Mouse (Mus musculus) spleen, postnatal 14 days (tissue): Measurements from ENCODE around the gene Mark3.
"Not testable (repeated sequence)": the region's sequence is repeated elsewhere in the genome, so short reads cannot be mapped to it uniquely, and the experiment has no call there.

Experiments used
- DNase-seq, 2 experiments: peaks; one replicate each; pipeline ENCODE4 v3.0.0; 2021 to 2022; ENCODE audit warnings: low spot score in 2 of 2

Gene Mark3

DNA sequence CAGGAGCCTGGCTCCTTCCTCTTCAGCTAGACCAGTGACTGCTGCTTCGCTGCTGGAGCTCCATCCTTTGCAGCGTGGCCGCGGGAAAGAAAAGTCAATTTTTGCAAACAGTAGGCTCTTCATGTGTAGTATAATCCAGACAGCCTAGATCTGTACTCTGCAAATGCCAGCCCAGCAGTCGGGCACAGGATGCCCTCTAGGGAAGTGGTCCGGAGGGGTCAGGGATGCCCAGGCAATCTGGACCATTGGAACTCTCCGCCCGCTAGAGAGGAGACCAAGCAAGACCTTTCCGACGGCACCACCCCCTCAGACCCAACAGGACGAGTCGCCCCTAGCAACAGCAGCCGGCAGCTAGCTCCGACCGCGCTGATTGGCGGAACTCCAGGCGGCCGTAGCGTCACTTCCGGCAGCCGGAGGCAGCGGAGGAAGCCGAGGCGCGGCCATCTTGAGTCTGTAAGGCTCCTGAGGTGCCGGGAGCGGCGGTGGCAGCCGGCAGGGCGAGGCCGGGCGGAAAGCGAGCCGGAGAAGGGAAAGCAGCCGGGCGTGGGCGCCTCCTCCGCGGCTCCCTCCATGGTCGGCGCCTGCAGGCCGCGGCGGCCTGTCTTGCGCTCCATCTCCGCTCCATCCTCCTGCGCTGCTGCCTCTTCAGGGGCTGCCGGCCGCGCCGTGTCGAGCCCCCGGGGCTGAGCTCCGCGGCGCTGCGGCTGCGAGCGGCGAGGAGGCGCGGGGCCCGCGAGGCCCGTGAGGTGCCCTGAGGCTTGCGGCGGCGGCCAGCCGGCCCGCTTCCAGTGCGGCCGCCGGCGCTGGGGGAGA lies at the start of gene Mark3:
TSS of gene Mark3 (plus strand) at position 450 of the 813 bp plus-strand sequence.
- peak; percentile 91 to 94 for DNase-seq

DNA sequence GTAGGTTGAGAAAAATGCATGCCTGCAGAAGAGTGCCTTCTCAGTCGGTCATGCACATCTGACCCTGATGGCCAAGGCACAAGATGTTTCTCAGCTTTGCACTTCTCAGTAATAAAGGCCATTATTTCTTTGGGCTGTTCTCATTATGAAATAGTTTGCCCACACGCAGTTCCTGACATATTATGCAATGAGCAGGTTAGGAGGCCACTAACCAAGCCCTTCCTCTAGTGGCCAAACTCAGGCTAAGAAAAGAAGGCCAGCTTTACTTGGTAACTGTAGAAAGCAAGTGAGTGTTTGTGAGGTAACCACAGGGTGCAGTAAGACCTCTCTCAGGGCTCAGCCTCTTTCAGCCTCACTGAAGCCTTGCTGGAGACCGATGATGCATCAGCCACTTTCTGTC lies 49.4 kb upstream of the Mark3 start:
- no peak for DNase-seq

DNA sequence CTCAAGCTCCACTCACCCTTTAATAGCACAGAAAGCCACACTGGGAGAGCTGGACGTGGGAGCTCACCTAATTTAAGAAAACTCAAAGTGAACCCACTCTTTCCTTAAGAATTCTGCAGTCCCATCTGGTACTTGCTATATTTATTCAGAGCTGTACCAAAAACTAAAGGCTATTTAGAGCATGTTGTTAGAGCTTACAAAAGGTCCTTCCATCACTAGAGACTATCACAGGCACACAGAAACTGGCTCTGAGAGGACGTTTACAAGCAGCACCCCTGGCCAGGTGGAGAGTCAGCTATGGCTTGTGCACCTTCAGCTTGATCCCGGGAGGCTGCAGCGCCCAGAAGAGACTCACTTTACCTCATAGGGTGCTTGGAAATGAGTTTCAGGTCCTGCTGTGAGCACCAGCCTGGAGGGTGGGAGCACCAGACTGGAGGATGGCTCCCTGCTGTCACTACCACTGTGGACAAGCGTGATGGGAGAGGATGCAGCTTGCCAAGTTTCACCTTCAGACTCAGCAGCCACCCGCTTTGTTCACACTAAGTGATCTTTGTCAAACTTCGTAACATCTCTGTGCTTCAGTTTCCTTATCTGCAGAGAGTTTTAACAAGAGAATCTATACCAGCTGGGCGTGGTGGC lies 46.6 kb upstream of the Mark3 start:
- DNase-seq, result no peak

DNA sequence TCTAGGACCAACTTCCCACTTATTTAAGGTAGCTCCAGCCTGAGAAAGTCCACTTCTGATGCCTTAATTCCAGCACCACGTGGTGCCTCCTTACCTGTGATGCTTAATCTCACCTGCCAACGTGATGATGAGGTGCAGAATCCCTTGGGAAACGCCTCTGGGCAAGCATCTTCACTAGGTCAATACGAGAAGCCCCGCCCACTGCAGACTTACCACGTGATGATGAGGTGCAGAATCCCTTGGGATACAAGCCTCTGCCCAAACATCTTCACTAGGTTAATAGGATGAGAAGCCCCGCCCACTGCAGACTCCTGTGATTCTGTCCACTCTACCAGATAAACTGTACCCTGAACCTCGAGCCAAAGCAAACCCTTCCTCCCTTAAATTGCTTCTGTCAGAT lies 45.1 kb upstream of the Mark3 start:
- no peak for DNase-seq

DNA sequence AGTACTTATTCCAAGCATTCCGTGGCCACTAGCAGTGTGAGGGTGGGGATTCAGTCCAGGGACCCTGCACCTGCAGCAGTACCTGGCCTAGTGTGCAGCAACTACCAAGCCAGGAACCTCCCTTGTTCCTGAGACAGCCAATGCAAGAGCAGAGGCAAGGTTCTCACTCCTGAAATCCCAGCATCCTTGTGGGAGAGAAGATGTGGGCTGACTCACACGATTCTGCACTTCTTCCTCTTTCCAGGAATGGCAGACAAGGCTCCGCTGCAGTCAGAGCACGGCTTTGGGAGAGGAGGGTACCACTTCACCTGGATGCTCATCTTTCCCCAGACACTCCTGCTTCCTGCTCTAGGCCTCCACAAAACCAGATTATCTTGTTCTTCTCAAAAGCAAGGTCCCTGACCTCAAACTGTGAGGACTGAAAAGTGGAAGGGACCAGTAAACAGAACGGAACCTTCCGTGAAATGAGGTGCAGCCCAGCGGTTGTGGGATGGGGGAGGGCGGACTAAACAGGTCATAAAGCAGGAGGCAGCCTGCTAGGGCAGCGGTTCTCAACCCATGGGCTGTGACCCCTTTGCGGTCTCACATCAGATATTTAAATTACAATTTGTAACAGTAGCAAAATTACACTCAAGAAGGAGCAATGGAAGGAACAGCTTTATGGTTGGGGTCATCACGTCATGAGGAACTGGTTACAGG lies 41.1 kb upstream of the Mark3 start:
- DNase-seq, result no peak

DNA sequence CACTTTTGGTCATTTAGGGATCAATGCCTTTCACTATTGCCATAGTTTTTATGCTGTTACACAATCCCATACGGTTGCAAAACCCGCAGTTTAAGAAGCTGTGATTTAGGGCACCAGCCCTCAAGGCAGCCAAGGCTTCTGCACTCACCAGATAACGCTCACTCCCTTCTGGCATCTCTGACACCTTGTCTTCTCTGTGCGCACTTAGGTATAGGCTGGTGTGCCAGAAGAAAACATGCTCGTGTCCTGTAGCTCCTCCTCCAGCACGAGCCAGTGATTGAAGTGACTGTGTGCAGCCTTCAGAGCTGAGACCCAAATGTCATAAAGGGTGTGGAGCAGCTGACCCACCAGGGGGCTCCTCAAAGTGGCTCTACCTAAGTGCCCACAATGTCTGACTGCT lies 39.0 kb upstream of the Mark3 start:
- DNase-seq, result peak; percentile 19 to 48

DNA sequence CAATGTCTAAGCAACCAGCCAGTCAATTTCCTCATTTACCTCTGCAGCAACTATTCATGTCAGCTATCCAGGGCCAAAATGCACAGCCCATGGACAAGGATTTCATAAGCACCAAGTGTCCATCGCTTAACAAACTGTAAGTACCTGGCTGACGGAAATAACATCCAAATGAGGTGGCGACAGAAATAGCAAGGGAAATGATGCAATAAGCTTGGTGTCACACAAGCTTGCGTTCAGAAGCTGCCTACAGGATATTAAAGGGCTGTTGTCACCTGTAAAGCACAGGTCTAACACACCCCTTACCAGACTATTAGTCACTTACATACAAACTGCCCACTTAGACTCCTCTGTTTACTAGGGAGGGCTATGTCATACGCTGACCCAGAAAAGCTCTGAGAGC lies 38.6 kb upstream of the Mark3 start:
- no peak for DNase-seq

DNA sequence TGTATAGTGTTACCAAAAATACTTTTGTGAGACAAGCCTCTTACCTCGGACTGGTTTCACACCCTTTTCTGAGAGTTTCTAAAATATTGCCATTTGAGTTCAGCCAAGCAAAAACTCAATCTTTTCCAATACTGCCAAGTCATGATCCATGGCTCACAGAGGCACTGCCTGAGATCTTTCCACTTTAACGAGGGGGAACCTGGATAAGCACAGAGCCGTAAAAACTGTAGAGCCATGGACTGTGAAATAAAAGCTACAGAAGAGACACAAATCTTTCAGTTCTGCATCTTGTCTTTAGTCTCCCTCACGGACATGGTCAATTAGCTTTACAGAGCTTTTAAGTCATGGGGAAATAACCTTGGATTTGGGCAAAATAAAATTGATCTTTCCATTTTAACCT lies 37.6 kb upstream of the Mark3 start:
- DNase-seq, result no peak

DNA sequence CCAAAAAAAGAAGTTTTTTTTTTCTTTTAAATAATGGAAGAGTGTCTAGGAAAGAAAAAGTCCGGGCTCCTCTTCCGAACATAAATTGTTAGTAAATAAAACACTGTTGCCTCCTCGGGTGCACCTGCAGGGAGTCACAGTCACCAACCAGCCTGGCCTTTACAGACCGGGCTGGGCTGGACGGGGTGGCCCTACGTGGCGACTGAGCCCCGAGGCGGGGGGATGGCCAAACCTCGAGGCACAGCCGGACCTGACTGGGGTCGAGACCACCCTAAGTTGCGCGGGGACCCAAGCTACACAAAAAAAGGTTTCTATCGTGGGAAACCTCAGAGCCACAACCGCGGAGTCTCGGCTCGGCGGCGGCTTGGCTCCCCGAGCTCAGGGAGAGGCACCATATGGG lies 37.0 kb upstream of the Mark3 start:
- DNase-seq, result peak in 1 of 2 experiments; percentile 52

DNA sequence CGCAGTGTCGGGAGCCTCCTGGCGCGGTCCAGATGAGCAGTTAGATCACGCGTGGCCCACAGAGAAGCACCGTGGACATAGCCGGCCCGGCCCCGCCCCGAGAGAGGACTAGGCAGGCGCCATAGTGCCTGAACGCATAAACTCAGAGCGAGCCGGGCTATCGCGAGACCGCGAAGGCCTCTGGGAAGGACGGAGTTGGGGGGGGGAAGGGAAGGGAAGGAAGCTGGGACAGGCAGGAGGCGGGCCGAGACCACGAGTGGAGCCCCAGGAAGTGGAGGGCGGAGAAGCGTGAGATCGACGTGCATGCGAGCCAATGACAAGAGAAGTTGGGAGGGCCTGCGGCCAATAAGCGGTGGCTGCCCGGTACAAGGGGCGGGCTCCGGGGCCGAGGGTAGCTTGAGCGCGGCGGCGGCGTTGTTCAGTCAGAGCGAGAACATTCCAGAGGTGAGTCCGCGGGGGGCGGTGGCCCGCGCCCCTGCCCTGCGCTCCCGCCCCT lies 36.5 kb upstream of the Mark3 start, which contains the start of gene Eif5:
TSS of gene Eif5 (plus strand) at position 221 of the 496 bp plus-strand sequence.
- DNase-seq, result peak; percentile 98 to 99

DNA sequence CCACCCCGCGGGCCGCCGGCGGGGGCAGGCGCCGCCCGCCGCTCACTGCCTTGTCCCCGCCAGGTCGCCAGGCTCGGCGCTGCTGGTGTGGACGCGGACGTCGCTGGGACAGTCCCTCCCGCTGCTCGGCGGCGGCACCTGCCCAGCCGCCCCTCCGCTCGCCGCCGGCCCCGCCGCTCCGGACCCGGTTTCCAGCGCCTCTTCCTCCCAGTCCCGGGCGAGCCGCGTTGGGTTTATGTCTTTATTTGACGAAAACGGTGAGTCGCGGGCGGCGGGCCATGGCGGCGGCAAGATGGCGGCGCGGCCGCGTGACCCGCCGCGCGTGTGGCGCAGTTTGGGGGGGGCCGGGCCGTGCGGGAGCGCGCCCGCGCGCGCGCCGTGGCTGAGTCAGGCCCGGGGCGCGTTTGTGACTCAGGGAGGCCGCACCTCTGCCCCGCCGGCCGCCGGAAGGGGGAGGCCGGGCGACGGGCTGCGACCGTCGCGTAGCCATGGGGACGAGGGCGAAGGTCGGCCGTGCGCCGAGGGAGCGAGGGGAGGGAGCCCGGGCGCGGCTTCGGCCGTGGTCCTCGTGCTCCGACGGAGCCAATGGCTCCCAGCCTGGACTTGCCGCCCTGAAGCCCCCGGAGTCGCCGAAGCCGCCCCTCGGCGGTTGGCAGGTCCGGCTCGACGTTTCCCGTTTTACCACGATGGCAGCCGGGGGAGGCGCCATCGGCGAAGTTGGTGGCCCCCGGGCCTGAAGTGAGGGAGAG lies 35.9 kb upstream of the Mark3 start:
- DNase-seq, result peak; percentile 63 to 75

DNA sequence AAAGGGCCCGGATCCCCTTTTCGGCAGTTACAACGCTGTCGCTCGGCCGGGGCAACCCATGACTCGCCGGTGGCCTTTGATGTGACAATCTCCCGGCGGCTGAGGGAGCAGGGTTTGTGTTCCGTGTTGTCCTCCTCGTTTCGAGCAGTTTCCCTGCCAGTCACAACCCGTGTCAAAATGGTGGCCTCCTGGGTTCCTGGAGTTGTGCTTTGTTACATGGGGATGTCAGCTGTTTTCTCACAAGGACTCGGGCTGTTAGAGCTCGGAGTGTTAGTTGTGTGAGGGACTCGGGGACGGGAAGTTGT lies 35.3 kb upstream of the Mark3 start:
- no peak for DNase-seq

DNA sequence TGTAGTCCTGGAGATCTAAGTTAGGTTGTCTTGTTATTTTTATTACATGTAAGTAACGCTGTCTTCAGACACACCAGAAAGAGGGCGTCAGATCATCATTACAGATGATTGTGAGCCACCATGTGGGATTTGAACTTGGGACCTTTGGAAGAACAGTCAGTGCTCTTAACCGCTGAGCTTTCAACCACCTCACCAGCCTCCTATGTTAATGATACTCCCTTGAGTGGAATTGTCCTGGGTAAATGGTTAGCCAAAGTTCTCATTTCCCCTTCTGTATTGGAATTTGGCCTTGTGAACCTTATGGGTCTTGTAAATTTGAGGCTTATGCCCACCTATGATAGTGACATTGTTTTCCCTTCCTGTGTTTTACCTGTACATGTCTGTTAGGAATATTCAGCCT lies 27.3 kb upstream of the Mark3 start:
- DNase-seq, result no peak

DNA sequence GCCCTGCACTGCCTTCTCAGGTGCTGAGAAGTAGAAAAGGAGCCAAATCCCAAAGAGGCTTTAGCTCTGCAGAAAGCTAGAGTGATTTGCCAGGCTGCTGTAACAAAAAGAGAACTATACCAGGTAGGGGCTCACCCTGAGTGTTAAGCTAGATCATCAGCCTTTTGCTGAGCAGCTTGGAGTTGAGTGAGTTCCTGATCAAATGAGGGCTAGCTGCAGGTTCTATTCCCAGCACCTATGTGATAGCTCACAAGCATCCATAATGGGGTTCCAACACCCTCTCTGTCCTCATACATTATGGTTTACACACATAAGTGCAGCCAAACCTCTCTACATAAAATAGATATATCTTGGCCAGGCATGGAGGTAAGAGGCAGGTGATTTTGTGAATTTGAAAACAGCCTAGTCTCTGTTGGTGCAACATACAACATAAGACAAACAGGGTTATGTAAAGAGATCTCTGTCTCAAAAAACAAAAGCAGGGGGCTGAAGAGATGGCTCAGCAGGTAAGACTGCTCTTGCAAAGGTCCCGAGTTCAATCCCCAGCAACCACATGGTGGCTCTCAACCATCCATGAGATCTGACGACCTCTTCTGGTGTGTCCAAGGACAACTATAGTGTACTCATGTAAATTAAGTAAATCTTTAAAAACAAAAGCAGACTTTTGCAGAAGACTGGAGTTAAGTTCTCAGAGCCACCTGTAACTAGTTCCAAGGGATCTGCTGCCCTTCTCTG lies 25.6 kb upstream of the Mark3 start:
- no peak for DNase-seq

DNA sequence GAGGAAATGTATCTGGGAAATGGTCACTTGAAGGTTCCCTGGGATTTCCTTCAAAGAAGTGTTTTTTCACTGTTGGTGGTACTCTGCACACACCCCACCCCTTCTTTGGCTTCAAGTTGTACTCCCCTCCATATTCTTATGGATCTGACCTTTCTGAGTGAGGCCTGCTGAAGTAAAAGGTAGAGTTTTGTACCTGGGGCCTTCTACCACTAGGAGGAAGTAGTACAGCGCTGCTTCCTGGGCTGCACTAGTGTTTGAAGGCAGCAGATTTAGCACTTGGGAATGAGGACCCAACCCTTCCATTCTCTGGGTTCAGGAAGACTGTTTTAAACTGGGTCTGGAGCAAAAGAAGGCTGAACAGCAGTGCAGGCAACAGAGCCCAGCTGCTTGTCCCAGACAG lies 23.6 kb upstream of the Mark3 start:
- DNase-seq, result no peak

DNA sequence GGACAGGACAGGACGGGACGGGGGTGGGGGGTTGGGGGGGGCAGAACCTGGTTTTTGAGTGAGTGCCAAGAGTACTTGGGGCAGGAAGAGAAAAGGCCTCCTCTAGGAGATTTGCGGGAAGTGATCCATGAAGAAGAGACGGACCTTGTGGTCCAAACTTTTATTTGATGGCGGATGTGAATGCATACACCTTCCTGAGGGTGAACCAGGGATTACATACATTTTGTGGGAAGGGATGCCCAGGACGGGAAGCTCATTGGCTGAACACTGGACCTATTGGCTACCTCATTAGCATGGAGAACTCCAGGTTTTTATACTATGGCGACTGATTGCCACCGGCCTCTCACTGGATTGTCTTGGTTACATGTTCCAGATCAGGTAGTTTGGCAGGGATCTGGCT lies 22.0 kb upstream of the Mark3 start:
- no peak for DNase-seq

DNA sequence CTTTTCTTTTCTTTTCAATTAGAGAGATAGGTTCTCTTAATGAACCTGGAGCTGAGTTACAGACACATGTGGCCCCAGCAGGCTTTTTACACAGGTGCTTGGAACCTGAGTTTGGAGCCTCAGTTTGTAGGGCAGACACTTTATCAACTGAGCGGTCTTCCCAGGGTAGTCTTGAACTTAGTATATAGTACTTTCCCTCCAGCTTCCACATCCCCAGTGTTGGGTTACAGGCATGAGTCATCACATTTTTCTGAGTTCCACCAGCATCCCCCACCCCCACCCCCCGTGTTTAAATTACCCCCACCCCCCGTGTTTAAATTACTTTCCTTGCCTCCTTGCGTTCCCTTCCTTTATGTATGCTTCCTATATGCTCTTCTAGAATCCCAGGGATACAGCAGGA lies 19.0 kb upstream of the Mark3 start:
- no peak for DNase-seq

DNA sequence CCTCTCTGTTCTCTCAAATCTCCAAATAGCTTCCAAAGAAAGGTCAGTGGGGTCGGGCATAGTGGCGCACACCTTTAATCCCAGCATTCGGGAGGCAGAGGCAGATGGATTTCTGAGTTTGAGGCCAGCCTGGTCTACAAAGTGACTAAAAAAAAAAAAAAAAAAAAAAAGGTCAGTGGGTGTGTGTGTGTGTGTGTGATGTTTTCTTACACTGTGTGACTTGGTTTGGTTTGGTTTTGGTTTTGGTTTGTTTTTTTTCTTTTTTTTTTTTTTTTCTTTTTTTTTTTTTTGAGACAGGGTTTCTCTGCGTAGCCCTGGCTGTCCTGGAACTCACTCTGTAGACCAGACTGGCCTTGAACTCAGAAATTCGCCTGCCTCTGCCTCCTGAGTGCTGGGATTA lies 18.4 kb upstream of the Mark3 start:
- DNase-seq, result not testable (repeated sequence)

DNA sequence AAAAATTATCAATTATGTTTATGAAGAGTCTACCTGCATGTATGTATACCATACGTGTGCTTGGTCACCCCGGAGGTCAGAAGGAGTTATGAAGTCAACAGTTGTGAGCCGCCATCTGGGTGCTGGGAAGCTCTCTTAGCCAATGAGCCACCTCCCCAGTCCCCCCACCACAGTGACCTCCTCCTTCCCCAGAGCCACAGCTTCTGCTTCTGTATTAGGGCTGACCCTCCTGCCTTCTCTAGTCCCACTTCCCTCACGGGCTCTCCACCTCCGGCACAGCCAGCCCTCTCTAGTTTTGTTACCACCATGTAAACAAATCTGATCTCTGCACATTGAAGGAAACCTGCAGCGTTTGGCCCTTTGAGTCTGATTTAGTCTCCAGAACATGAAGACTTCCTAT lies 16.8 kb upstream of the Mark3 start:
- no peak for DNase-seq

DNA sequence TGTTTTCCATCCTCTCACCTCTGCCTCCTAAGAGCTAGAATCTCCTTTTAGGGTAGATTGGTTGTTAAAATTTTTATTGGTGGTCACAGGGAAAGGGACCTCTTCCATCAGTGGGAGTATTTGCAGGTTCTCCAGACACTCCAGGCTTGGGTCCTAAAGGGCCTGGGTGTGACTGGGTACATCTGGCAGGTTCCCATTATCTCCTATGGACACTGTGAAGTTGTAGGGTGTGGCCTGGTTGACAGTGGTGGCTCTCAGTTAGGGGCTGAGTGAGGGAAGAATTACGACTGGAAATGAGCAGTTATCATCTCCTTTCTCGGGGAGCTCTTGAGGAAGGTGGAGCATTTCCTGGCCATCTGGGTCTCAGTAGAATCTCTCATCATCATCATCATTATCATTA lies 15.7 kb upstream of the Mark3 start:
- DNase-seq, result no peak

DNA sequence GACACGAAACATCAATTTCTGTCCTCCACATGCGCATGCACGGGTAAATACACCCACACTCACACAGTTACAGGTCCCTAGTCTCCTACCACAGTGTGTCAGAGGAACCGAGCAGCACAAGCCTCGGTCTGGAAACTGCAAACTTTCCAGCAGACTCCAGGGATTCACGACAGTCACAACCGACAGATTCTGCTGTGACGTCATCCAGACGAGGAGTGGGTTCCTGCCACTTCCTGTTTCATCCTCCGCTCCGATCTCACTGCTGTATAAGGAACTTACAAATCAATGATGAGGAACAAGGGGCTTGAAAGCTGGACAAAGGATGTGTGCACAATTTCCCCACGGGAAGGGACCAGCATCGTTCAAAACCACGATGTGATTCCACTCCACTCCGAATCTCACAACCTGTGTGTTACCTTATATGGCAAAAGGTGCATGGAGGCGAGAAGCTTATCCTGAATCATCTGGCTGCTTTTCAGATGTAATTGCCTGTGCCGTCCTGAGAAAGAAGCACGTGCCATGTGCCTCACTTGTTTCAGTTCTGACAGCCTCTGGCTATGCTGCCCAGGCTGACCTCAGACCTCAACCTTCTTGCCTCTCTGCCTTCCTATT lies 14.6 kb upstream of the Mark3 start:
- no peak for DNase-seq
